Mouse (Mus musculus): ENCODE data around the gene Ubiad1. TPM values are rescaled to one million over a fixed set of nuclear protein-coding genes. Genes with fewer than 3 reads are reported as not detected.

The Ubiad1 gene
- polyA plus RNA-seq, 1 experiment from 2014 or later: 25.0 TPM

DNA sequence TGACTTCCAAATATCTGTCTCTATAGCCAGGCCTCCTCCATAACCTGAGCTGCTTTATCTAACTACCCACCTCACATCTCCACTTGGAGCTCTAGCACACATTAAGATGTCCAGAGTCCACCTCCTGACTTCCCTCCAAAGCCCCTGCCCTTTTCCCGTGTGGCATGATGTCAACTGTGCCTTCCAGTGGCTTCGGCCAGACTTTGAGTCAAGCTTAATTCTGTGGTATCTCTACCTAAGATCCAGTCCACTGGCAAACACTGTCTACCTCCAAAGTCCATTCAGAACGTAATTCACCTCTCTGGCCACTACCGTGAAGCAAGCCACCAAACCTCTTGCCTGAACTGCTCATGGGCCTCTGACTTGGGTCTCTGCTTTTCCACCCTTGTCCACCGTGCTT lies 2.6 kb downstream of the Ubiad1 start:
- 0 out of 2 replicates have a peak, but pooled peaks cover 22% of the 10 kb centered on the region for H3K36me3 ChIP-seq
- H3K27ac ChIP-seq: no peak overlapping the region
- no peak for DNase-seq (ENCODE audit: low spot score)
- H3K4me3 ChIP-seq: no peak overlapping the region
- no peaks in the 10 kb centered on the region for H3K27me3 ChIP-seq (ENCODE audit: insufficient read depth, poor library complexity, severe bottlenecking)
- no peaks in the 10 kb centered on the region for H3K9me3 ChIP-seq
- 93% methylated on average over 5 of the region's 5 CpGs for WGBS
- peaks cover 30% of the 10 kb centered on the region for H3K4me1 ChIP-seq (replicated peaks)

DNA sequence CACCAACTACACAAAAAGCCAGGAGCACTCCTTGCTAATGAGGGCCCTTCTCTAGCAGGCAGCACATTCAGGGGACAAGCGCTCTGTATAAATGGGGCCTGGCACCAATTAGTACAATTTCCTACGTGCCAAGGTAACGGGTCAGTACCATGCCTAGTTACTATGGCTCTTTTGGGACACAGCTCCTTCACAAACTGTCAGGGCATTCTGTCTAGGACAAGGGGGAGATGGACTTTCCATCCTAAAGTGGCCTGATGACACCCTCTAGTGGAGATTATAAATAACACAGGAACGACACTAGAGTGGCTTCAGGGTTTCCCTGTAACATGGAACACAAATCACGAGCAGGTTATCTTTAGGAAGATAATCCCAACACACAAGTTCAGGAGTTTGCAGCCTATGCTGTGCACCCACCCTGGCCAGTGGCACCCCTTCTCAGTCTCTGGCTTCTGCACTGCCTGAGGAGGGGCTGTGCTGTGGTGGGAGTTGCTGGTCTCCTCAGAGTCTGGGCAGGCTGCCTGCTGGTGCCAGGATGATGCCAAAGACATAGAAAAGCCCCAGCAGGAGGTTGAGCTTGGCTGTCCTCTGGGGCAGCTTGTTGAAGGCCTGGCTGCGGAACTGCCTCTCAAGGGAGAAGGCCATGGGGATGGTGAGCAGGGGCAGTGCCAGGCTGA lies 8.8 kb downstream of the Ubiad1 start:
- Histone ChIP-seq H3K36me3 (peaks cover 42% of the 10 kb centered on the region), H3K4me1 (replicated peaks) (0 out of 2 replicates have a peak, but pooled peaks cover 11% of the 10 kb centered on the region), H3K27ac (0 out of 2 replicates have a peak overlapping the region, but pooled peaks have one; percentile 1), H3K9me3 (no peaks in the 10 kb centered on the region), H3K27me3 (ENCODE audit: insufficient read depth, poor library complexity, severe bottlenecking) (no peaks in the 10 kb centered on the region), H3K4me3 (no peak overlapping the region)
- DNase-seq (ENCODE audit: low spot score): no peak
- WGBS: 74% methylated on average over 6 of the region's 6 CpGs

DNA sequence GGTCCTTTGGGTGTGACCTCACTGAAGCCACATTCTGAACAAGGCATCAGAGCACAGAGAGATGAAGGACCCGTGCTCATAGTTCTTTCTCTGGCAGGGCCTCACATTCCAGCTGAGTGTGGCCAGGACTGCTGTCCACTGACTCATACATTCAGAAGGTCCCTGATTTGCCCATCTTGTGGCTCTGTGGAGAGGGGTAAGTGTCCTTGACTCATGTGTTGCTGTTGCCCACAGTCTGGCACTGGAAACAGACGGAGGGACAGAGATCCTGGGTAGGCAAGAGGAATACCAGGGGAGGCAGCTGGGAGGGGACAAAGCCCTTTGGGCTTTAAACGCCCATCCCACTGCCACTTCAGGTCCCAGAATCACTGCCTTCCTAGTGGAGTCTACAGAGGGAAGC lies 9.5 kb downstream of the Ubiad1 start:
- no peaks in the 10 kb centered on the region for H3K9me3 ChIP-seq
- no peak overlapping the region for H3K27ac ChIP-seq
- H3K4me1 ChIP-seq (replicated peaks): peaks cover 11% of the 10 kb centered on the region; the same call in 1 of the 2 replicates
- H3K36me3 ChIP-seq: peaks cover 35% of the 10 kb centered on the region
- DNase-seq (ENCODE audit: low spot score): no peak
- no peak overlapping the region for H3K4me3 ChIP-seq
- WGBS: 89% methylated on average over 3 of the region's 3 CpGs
- H3K27me3 ChIP-seq (ENCODE audit: insufficient read depth, poor library complexity, severe bottlenecking): no peaks in the 10 kb centered on the region

DNA sequence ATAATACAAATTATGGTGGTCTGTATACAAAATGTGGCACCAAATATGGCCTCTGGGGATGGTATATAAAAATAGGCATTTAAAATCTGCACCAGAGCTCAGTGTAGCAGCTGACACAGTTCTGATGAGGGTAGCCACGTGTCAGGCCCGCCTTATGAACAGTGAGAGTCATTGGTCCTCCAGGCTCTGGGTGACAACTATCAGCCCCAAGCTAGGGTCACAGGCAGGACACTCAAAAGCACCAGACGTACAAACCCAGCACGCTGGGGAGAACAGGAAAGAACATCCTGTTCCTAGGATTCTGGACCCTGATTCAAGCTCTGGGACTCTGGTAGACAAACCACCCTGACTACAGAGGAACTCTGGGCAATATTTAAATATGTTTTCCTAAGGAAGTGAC lies 10.0 kb downstream of the Ubiad1 start:
- Histone ChIP-seq H3K4me3 (no peak overlapping the region), H3K4me1 (replicated peaks) (peaks cover 14% of the 10 kb centered on the region), H3K9me3 (no peaks in the 10 kb centered on the region), H3K27ac (no peak overlapping the region), H3K36me3 (peaks cover 33% of the 10 kb centered on the region), H3K27me3 (ENCODE audit: insufficient read depth, poor library complexity, severe bottlenecking) (no peaks in the 10 kb centered on the region)
- DNase-seq (ENCODE audit: low spot score): no peak
- 87% methylated on average over 4 of the region's 4 CpGs for WGBS

DNA sequence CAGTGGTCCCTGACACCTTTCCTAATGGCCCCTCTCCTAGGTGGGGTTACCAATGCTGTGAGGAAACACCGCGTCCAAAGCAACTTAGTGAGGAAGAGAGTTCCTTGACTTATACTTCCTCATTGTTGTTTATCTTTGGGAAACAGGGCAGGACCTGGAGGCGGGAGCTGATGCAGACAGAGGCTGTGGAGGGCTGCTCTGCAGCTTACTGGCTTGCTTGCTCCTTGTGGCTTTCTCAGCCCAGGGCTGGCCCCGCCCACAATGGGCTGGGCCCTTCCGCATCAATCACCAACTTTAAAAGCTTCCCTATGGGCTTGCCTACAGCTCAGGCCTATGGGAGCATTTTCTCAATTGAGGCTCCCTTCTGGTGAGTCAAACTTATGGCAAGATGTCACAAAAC lies 10.8 kb downstream of the Ubiad1 start:
- WGBS: 82% methylated on average over 5 of the region's 5 CpGs
- H3K27ac ChIP-seq: no peak overlapping the region
- DNase-seq (ENCODE audit: low spot score): no peak

DNA sequence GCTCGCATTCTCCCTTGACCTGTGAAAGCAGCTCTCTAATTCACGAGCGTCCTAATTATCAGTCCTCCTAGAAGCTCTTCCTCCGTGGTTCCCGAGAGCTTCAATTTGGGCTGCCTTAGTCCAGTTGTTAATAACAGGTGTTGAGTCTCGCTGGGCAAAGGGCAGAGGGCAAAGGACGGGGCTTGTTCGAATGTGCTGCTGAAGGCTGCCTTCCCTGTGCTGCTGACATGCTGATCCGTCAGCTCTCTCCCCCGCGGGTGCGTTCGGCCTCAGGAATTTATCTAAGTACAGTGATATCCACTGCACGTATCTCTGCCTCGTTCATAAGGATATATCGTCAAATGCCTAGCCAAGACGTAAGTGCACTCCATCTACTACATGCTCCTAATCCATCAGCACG lies 11.2 kb downstream of the Ubiad1 start:
- Histone ChIP-seq H3K4me1 (replicated peaks) (peaks cover 20% of the 10 kb centered on the region), H3K27me3 (ENCODE audit: insufficient read depth, poor library complexity, severe bottlenecking) (0 out of 2 replicates have a peak, but pooled peaks cover 3% of the 10 kb centered on the region), H3K36me3 (peaks cover 30% of the 10 kb centered on the region), H3K27ac (no peak overlapping the region), H3K4me3 (no peak overlapping the region), H3K9me3 (no peaks in the 10 kb centered on the region)
- no peak for DNase-seq (ENCODE audit: low spot score)
- WGBS: 83% methylated on average over 18 of the region's 18 CpGs

More for the DNA sequence above, 10.8 kb downstream of the Ubiad1 start:
- peaks cover 33% of the 10 kb centered on the region for H3K36me3 ChIP-seq
- 0 out of 2 replicates have a peak, but pooled peaks cover 3% of the 10 kb centered on the region for H3K27me3 ChIP-seq (ENCODE audit: insufficient read depth, poor library complexity, severe bottlenecking)
- no peak overlapping the region for H3K4me3 ChIP-seq
- peaks cover 20% of the 10 kb centered on the region for H3K4me1 ChIP-seq (replicated peaks)
- no peaks in the 10 kb centered on the region for H3K9me3 ChIP-seq

DNA sequence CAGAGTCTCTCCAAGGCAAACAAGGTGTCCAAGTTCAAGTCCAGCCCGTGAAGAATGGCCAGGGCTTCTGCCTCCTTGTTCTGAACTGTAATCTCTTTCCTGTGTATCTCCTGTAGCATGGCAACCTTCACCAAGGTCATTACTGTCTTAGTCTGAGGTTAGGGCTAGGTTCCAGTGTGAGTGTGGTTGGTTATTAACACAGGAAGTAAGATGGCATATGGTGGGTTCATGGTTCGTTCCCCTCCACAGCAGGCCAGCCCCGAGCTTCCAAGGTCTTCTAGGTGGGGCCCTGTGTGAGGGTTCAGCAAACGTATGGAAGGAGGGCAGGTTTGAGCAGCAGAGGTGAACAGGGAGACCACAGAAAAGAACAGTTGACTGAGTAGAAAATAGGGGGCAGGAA lies 12.1 kb downstream of the Ubiad1 start:
- no peaks in the 10 kb centered on the region for H3K9me3 ChIP-seq
- WGBS: 89% methylated on average over 4 of the region's 4 CpGs
- H3K4me1 ChIP-seq (replicated peaks): peaks cover 22% of the 10 kb centered on the region
- H3K27me3 ChIP-seq (ENCODE audit: insufficient read depth, poor library complexity, severe bottlenecking): 0 out of 2 replicates have a peak, but pooled peaks cover 3% of the 10 kb centered on the region
- no peak overlapping the region for H3K27ac ChIP-seq
- H3K4me3 ChIP-seq: no peak overlapping the region
- peaks cover 30% of the 10 kb centered on the region for H3K36me3 ChIP-seq
- no peak for DNase-seq (ENCODE audit: low spot score)

DNA sequence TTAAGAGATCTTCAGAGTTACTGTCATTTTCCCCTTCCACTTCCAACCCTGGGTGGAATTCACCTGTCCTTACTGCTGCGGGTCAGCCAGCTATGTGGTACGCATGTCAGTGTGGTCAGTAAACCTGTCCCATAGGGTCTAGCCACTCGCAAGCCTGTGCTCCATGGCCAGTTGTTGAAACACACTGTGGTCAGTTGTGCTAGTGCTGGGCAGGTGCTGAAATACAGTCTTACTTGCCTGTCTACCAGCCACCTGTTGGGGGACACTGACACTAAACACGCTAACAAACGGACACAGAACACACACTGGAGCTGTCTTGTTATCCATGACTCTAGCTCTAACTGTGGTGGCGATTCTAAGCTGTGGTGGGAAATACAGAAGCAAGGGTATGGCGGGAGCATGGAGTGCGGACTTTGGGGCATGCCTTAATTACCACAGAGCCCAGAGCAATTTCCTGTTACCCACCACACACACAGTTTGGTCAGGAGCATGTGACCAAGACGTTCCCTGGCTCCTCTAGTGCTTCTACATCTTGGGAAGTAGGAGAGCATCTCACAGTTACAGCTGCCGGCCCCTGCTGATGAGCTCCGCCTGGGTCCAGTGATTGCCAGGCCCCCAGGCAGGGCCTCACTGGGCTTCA lies 13.6 kb downstream of the Ubiad1 start:
- no peaks in the 10 kb centered on the region for H3K9me3 ChIP-seq
- WGBS: 90% methylated on average over 11 of the region's 11 CpGs
- H3K4me3 ChIP-seq: no peak overlapping the region
- H3K27ac ChIP-seq: no peak overlapping the region
- H3K36me3 ChIP-seq: peaks cover 24% of the 10 kb centered on the region
- no peak for DNase-seq (ENCODE audit: low spot score)
- 0 out of 2 replicates have a peak, but pooled peaks cover 3% of the 10 kb centered on the region for H3K27me3 ChIP-seq (ENCODE audit: insufficient read depth, poor library complexity, severe bottlenecking)
- H3K4me1 ChIP-seq (replicated peaks): peaks cover 24% of the 10 kb centered on the region

DNA sequence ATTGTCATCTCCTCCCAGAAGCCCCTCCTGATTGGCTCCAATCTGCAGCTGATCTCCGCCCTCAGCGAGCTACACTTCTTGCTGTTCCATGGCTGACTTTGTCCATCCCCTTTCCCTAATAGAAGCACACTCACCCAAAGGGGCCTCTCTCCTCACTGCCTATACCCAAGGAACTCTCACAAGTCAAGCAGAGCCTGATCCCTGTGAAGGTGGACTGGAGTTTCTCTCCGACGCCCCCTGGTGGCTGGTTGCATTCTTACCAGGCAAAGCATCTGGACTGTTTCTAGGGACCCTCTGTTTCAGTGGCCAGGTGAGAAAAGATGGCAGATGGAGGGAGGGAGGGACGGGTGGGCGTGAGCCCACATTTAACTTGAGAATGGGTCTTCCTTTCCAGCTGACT lies 14.9 kb downstream of the Ubiad1 start:
- DNase-seq (ENCODE audit: low spot score): peak; percentile 79
- WGBS: 24% methylated on average over 6 of the region's 6 CpGs
- Histone ChIP-seq H3K4me3 (no peak overlapping the region), H3K36me3 (peaks cover 16% of the 10 kb centered on the region), H3K9me3 (no peaks in the 10 kb centered on the region), H3K27ac (0 out of 2 replicates have a peak overlapping the region, but pooled peaks have one; percentile 50), H3K27me3 (ENCODE audit: insufficient read depth, poor library complexity, severe bottlenecking) (0 out of 2 replicates have a peak, but pooled peaks cover 3% of the 10 kb centered on the region), H3K4me1 (replicated peaks) (peaks cover 37% of the 10 kb centered on the region)

DNA sequence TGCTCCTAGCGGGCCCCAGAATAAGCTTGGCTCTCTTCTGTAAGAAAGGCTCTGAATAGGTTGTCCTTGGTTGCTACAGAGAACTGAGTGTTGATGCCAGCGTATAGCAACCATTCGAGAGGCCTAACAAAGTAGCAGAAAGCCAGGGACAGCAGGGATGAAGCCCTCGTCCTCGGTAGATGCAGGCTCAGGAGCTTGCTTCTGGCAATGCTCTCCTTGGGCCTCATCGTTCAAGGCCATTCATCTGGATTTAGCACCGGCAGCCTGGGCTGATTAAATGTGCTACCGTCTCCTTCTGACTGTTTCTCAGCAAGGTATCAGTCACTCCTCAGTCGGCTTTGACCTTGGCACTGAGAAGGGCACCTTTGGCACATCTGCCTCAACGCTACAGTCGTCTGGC lies 15.4 kb downstream of the Ubiad1 start:
- WGBS: 88% methylated on average over 11 of the region's 11 CpGs
- H3K4me3 ChIP-seq: no peak overlapping the region
- 0 out of 2 replicates have a peak, but pooled peaks cover 3% of the 10 kb centered on the region for H3K27me3 ChIP-seq (ENCODE audit: insufficient read depth, poor library complexity, severe bottlenecking)
- H3K4me1 ChIP-seq (replicated peaks): peaks cover 37% of the 10 kb centered on the region
- no peak for DNase-seq (ENCODE audit: low spot score)
- H3K9me3 ChIP-seq: no peaks in the 10 kb centered on the region
- peaks cover 12% of the 10 kb centered on the region for H3K36me3 ChIP-seq
- H3K27ac ChIP-seq: peak overlapping the region; percentile 50

DNA sequence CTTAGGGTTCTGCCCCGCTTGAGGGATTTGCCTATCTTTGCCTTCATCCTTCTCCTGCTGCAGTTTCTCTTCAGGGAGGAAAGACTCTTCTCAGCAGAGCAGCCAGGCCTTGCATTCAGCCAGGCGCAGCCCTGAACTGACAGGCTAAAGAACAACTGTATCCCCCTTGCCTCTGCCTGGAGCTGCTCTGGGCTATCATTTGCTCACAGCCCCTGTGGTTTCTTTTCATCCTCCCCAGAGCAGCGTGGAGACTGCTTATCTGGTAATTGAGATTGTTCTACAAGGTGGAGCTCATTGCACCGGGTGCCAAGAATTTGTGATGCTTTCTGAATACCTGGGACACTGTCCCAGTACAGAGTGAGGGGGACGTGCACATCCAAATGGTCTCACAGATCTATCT lies 16.0 kb downstream of the Ubiad1 start:
- no peak overlapping the region for H3K4me3 ChIP-seq
- peak overlapping the region; percentile 51 for H3K27ac ChIP-seq
- H3K27me3 ChIP-seq (ENCODE audit: insufficient read depth, poor library complexity, severe bottlenecking): 0 out of 2 replicates have a peak, but pooled peaks cover 3% of the 10 kb centered on the region
- DNase-seq (ENCODE audit: low spot score): no peak
- H3K36me3 ChIP-seq: peaks cover 6% of the 10 kb centered on the region
- H3K9me3 ChIP-seq: no peaks in the 10 kb centered on the region
- H3K4me1 ChIP-seq (replicated peaks): peaks cover 32% of the 10 kb centered on the region
- 90% methylated on average over 5 of the region's 5 CpGs for WGBS

DNA sequence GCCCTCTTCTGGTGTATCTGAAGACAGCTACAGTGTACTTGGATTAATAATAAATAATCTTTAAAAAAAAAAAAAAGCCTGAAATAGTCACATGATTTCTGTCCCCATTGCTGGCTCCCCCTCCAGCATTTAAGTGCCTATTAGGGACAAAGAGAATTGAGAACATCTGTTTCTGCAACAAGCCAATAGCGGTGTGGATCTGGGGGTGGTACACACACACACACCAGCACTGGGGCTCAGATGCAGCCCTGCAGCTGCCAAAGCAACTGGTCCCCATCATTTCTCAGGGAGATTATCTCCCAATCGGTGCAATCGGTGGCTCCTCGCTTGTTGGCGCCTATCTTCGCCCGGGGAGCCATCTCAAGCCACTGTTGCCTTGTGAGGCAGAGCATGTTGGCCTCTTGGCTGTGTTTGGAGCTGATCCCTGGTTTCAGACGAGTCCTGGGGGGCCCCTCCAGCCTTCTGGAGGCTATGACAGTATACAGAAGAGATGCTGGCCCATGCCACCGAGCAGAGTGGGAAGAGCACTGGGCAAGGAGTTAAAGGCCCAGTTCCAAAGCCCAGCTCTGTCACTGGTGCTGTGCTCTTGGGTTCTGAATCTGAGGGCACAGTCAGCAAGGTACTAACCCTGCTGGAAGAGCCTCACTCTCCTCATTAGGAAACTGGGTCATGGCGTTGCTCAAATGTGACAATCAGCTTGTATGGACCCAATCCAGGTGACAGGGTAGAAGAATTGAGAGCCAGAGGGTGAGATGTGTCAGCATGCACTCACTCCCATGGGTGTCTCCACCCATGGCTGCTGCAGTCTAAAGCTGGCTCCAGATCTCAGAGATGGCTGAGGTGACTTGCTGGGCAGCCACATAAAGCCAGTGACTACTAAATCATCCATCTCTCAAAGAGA lies 17.4 kb downstream of the Ubiad1 start:
- H3K9me3 ChIP-seq: no peaks in the 10 kb centered on the region
- no peak overlapping the region for H3K4me3 ChIP-seq
- peak overlapping the region; percentile 47; the same call in 1 of the 2 replicates for H3K27ac ChIP-seq
- no peak for DNase-seq (ENCODE audit: low spot score)
- 84% methylated on average over 10 of the region's 10 CpGs for WGBS
- H3K36me3 ChIP-seq: 0 out of 2 replicates have a peak, but pooled peaks cover under 1% of the 10 kb centered on the region
- H3K4me1 ChIP-seq (replicated peaks): peaks cover 25% of the 10 kb centered on the region
- H3K27me3 ChIP-seq (ENCODE audit: insufficient read depth, poor library complexity, severe bottlenecking): 0 out of 2 replicates have a peak, but pooled peaks cover 3% of the 10 kb centered on the region

All from hindbrain, embryonic 10.5 days (tissue).